Mouse (Mus musculus) lung, adult 18-20 months (tissue): ENCODE measurements around the gene Bicdl2.

ENCODE experiments used
- DNase-seq, 2 experiments: peaks; one replicate each; pipeline ENCODE4 v3.0.0; 2022; ENCODE audit warnings: mixed read lengths in 2 of 2

The Bicdl2 gene

DNA sequence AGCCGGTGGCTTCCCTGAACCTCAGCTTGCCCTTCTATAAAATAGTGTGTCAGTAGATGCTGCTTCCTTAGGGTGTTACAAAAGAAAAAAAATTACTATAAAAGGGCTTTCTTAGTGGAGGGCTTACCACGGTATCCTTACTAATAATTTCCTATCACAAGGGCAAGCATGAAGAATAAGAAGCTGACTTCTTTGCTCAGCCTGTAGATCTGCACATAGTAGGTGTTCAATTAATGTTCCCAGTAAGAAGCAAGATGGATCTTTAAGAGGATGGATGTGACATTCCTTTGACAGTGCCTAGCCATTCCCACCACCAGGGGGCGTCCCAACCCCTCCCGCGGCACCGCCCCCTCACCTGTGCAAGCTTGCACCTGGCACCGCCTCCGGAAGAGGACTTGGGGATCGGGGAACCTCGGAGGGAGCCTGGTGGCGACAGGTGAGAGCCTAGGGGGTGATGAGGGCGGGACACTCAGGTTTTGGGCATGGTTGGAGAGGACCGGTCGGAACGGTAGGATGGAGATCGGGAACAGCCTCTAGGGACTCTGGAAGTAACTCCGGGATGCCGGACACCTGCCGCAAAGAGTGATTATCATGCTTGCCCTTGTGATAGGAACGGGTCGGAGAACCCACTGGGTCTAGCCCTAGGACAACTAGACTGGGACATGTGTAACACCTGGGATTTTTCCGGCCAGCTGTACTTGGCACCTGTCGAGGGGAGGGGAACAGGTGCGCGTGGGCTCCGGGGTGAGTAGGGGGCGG, at the start of gene Bicdl2:
Gene Bicdl2 (plus strand): TSS at position 390 of the 759 bp plus-strand sequence.
- DNase-seq, result peak; percentile 80 to 87

DNA sequence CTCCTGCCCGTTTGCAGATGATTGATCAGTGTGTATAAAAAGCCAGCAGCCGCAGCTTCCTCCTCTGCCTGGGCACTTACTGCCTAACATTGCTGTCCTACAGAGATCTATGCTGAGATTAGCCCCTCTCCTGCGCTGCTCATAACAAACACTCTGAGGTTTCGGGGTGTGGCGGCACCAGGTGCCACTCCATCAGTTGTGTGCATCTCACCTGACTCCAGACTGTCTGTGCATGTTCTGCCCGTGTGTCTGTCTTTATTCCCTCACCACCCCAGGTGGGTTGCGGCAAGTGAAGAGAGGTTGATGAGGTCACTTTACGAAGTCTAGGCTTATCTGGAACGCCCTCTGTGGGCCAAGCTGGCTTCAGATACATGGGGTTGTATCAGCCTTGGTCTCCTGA, 43.2 kb upstream of the Bicdl2 start:
- DNase-seq, result no peak

DNA sequence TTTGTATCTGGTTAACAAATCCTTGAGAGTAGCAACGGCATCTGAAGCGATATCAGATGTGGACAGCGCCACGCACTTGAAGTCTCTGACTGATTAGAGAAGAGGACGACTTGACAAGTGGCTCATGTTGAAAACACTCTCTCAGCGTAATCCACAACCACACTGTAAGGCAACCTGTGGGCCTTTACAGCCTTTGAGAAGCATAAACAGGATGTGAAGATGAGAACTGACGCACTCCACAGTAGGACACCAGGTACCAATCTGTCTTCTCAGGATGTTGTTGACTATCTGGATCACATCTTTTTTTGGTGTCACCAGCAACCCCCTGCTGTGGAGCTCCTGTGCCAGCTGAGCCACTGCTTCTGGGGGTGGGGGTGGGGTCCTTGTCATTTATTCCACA, 40.0 kb upstream of the Bicdl2 start:
- no peak for DNase-seq

DNA sequence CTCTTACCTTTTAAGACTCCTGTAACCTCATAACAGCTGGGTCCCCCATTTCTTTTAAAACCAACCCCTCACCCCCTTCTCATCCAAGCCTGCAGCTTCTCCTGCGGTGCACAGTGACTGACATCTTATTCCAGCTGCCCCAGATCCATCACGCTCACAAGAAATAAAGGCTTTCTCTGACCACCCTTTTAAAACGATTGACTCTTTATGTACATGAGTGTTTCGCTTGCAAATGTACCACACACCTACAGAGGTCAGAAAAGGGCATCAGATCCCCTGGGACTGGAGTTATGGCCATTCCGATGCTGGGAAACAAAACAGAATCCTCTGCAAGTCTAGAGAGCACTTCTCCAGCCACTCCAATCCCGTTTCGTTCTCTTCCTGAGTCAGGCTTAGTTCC, 32.5 kb upstream of the Bicdl2 start:
- no peak for DNase-seq

DNA sequence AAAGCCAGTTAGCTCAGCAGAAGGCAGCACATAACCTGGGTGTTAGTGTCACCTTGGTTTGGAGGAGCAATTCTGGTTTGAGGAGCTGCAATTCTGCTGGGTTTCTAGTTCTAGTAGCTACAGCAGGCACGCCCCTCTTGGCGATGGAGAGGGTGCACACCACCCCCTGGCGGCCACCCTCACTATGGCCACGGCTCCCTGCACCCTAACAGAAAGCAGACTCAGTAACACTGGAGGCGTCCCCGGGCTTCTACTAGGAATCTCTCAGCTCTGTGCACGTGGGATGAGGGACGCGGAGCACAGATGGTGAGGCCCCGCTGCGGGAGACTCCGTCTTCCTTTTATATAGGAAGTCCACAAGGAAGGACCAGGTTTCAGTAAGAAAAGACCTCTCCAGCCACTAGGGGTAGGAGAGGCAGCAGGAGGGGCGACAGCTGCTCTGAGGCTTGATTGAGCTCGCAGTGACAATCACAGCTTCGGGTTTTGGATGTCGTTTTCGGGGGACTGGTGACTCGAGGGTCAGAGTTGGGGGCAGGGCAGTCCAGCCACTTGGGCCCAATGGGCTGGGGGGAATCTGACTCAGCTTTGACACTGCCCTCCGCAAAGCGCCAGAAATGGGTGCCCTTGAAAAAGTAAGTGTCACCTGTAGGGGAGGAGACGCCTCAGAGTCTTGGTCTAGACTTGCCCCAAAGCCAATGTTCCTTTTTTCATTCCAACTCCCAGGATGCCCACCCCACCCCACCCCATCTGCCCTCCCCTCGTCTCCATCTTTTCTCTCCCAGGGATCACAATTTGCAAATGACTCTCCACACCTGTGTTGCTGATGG, 29.9 kb upstream of the Bicdl2 start:
- peak; percentile 64 to 75 for DNase-seq

DNA sequence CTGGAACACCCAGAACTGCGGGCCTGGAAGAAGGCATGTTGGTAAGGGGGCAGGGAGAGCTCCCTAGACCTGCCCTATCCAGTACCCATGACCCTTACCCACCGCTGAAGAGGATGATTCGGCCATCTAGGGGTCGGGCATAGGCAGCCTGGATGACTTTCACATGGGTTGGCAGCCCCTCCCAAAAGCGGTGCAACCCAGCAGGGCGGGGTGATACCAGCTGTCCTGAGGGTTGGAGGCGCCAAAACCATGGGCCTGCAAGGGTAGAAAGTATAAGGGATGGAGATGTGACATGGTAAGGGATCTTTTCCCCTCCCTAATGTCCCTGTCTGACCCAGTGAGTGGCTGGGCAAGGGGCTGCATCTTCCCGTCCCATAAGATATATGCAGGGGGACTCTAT, 29.1 kb upstream of the Bicdl2 start:
- DNase-seq, result no peak

DNA sequence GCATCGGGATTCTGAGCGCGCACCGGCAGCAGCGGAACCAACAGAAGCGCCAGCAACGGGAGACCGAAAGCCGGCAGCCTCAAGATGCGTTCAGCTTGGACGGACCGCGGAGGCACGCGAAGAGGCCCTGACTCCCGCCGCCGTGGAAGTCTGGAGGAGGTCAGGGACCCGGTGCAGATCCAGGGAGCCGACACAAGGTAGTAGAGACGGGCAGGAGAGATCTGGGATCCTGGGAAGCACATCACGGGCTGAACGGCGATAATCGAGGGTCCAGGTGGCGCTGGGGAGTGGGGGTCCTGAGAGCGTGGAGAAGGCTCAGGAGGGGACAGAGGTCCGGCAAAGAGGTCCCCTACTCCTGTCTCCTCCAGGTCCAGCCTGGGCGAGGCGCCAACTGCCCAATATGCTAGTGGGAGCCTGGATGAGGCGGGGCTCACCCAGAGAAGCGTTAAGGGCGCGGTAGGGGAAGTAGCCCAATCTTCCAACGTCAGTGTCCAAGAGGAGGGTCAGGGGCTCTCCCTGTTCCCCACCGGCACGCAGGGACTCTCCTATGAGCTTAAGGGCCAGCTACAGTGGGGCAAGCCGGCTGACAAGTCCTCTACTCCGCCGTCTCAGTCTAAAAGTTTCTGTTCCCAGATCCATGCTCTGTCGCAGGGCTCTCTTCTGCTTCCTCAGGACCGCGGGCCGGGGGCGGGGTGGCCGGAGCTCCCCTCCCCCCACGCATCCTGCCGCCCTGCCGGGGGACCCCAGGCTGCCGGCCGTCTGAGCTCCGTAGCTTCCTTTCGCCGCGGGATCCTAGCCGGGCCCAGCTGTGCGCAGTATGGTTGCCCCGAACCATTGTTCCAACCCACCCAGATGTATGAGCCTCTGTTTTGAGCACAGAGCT, 15.5 kb upstream of the Bicdl2 start, which contains the start of gene Mmp25:
Gene Mmp25 (minus strand): TSS at position 665 of the 883 bp plus-strand sequence.
- DNase-seq, result no peak

DNA sequence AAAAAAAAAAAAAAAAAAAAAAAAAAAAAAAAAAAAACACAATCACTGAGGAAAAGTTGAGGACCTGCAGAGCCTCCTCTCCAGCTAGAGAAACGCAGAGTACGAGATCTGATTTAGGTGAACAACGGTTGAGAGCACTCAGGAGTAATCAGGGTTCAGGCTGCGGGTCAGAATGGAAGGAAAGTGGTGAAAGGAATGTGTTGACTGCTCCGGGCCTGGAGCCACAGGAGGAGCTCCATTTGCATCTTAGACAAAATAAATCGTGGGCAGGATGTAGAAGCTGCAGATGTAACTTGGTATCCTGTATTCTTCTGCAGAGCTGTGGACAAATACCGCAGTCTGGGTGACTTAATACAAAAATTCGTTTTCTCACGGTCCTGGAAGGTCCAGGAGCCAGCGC, 14.4 kb upstream of the Bicdl2 start:
- no peak for DNase-seq

DNA sequence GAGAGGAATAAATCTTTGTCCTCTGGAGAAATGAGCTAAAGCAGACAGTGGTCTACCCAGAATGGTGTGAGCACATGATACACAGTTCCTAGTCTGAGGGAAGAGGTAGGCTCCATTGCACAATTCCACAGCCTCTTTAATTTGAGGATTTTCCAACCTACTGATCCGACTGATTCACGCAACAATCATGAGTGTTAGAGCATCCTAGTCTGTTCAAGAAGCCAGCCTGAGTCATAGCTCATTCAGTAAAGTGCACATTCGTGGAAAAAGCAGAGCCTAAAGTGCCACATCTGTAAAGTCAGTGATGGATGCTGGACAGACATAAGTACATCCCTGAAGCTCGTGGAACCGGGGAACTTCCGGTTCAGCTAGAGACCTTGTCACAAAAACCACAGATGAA, 8.9 kb upstream of the Bicdl2 start:
- no peak for DNase-seq

DNA sequence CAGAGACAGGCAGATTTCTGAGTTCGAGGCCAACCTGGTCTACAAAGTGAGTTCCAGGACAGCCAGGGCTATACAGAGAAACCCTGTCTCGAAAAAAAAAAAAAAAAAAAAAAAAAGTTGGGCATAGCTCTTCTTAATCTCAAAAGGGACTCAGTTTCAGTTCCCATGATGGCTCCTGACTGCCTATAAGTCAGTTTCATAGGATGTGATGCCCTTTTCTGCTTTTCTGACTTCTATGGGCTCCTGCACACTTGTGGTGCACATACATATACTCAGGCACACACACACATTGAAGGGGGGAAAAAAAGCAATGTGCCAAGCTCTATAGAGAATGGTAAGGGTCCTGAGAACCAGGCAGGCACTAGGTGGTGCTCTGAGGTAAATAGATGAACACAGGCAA, 7.0 kb upstream of the Bicdl2 start:
- no peak for DNase-seq

DNA sequence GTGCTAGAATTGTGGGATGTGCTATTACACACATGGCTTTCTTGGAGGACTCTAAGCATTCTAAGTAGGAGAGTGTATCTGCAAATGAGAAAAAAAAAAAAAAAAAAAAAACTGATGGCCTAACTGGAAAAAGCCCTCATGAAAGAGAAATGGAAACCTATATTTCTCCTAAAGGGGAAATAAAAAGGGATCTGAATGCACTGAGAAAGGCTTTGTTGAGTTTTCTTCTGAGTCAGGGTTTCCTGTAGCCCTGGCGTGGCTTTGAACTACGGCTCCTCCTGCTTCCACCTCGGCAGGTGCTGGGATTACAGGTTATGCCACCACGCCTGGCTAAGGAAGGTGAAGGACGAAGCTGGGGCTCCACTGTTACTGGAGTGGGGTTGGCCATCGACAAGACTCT, 6.3 kb upstream of the Bicdl2 start:
- DNase-seq, result no peak

DNA sequence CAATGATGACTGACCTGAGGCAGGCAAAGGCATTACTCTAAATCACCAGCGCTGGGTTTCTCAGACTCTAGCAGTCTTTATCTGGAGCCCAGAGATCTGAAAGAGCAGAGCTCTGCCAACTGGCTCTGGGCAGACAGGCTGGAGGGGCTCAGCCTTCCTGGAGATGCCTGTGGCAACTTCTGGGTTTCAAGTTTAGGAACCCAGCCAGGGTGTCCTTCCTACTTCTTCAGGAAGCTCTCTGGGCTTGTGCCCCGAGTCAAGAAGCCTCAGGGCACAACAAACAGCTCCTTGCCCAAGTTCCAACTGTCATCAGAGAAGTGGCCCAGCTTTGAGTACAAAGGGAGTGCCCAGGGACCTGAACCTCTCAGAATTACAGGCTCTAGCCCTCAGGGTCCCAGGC, 5.9 kb upstream of the Bicdl2 start:
- DNase-seq, result no peak

DNA sequence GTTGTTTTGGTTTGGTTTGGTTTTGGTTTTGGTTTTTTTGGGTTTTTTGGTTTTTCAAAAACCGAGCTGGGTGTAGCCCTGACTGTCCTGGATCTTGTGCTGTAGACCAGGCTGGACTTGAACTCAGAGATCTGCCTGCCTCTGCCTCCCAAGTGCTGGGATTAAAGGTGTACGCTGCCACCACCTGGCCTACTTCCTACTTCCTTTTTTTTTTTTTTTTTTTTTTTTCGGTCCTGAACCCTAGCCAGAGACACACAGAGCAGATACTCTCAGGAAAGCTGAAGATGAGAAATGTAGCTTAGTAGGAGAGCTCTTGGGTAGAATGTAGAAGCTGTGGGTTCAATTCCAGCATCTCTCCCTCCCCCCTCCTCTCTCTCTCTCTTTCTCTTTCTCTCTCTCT, 1.9 kb upstream of the Bicdl2 start:
- DNase-seq, result no peak

DNA sequence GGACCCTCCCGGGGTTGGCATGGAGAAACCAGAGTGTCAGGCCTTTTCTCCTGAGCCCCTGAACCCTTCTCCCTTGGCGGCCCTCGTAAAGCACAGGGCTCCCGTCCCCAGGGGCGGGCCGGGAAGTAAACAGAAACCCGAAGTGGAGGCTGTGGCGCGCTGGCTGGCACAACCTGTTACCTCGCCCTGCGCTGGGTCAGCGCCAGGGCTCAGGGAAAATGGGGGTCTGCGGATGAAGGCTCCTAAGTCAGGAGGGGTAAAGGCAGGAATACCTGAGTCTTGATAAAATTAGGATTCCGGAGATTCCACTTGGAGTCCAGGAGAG, 532 bp downstream of the Bicdl2 start:
- DNase-seq, result peak; percentile 41 to 46

DNA sequence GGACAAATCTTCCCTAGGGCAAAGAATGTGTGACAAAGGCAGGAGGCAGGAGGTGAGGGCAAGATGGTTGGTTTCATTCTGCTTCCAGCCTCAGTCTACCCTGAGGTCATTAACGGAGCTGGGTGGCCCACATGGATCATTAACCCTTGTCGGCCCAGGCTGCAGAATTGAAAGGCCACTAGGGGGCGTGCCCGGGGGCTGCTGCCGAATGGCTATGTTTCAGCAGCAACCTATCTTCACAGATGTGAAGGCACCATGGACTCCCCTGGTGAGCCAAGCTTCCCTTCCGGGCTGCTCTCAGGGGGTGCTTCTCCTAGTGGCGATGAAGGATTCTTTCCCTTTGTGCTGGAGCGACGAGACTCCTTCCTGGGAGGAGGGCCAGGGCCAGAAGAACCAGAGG, 1.2 kb downstream of the Bicdl2 start:
- peak in 1 of 2 experiments; percentile 21 for DNase-seq

DNA sequence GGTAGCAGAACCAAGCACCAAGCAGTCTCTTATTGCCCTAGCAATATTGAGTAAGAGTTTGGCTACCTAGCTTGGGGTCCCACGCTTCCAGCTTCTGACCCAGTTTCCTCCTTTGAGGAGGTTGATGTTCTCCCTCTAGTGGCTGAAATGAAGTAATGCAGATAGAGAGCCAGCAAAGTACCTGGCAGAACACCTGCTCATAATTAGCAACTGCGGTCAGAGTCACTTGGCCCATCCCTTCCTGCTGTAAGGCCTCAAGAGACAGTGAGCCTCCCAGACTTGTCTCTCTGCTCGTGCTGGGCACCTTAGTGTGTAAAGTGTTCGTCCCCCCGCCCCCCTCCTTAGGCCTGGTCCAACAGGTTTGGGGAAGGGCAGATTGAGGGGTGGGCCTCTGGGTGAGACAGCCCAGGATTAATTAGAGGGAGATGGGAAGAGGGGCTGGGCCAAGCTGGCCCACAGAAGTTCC, 4.3 kb downstream of the Bicdl2 start:
- peak in 1 of 2 experiments; percentile 31 for DNase-seq

DNA sequence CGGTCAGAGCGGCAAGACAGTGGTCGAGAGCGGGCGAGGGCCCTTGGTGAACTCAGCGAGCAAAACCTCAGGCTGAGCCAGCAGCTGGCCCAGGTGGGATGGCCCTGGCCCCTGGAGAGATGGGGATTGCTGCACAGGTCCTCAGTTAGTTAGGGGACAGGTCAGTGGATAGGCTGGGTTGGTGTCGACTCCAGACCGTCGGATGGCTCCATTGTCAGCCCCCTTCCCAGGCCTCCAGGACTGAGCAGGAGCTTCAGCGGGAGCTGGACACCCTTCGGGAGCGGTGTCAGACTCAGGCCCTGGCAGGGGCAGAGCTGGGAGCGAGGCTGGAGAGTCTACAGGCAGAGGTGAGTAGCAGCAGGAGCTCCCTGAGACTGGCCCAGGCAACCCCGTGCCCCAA, 5.2 kb downstream of the Bicdl2 start:
- DNase-seq, result no peak

DNA sequence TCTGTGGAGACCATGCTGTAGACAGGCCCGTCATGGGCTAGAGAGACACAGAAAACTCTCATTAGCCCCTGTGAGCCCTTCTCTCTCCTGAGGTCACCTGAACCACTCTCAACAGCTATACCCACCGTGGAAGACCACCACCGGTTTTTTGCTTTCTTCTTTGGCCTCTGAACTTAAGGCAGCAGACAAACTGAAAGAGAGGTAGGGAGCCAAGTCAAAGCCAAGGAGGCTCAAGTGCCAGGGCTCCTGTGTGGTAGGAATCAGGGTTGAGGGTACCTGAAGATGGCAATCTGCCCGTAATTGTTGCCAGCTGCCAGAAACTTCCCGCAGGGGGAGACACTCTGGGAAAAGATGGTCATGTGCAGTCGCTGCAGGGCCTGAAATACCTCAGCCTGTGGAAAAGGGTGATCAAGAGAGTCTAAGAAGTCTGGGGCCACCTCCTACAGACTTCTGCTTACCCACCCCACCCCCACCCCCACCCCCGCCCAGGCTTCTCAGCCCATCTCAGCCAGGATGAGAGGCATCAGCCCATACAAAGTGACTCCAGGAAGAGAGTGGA, 10.3 kb downstream of the Bicdl2 start:
- DNase-seq, result no peak

DNA sequence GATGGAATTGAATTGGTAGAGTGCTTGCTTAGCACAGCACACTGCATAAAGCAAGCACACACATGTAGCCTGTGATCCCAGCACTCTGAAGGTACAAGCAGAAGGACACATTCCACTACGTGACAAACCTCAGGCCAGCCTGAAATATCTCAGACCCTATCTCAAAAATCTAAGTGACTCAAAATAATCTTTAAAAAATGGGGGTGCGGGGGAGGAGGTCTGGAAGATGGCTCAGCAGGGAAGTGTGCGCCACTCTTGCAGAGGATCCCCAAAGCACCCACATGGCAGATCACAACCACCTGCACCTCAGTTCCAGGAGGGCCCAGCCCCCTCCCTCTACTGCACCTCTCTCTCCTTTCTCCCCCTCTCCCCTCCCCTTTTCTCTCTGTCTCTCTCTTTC, 11.2 kb downstream of the Bicdl2 start:
- no peak for DNase-seq

DNA sequence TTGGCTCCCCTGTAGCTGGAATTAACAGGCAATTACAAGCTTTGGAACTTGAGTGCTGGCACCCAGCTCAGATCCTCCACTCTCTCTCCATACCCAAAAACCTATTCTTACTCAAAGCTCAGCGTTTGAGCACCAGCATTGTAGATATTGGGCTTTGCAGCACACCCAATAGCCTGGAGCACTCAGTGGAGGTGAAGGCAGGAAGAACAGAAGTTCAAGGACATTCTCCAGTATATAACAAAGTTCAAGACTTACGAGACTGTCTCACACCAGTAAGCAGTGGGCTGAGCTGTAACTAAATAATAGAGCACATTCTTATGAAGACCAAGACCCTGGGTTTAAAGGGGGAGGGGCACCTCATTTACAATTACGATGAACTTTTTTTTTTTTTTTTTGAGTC, 12.5 kb downstream of the Bicdl2 start:
- no peak for DNase-seq

DNA sequence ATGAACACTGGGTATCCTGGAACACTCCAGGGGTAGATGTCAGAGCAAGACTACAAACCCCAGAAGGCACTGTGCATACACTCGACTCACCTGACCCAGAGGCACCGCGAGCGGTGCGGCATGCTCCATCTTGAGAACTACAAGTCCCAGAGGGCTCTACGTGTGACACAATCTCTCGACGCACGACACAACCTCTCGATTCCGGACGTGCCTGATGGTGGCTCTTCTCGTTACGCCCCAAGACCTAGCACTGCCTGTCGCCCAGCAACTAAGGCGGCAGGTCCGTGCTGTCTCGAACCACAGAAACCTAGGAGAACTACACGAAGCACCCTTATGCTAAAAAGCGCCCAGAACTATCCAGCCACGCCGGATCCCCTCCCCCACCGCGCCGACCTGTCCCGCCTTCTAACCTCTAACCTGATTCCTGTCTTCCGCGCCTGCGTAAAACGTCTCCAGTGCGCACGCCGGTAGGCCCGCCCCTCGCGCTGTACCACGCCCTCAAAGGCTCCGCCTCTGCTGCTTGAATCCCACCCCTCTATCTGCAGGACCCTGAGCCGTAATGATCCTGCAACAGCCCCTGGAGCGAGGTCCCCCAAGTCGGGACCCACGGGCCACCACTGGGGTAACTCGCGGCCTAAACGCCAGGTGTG, 13.2 kb downstream of the Bicdl2 start, which contains the start of the genes Hcfc1r1 and Thoc6:
Gene Hcfc1r1 (plus strand): TSS at position 173 of the 650 bp plus-strand sequence.
Gene Thoc6 (minus strand): TSS at position 459 of the 650 bp plus-strand sequence.
- peak; percentile 94 to 95 for DNase-seq
